Mouse (Mus musculus): ENCODE measurements around the gene Asb18.

Gene Asb18

DNA sequence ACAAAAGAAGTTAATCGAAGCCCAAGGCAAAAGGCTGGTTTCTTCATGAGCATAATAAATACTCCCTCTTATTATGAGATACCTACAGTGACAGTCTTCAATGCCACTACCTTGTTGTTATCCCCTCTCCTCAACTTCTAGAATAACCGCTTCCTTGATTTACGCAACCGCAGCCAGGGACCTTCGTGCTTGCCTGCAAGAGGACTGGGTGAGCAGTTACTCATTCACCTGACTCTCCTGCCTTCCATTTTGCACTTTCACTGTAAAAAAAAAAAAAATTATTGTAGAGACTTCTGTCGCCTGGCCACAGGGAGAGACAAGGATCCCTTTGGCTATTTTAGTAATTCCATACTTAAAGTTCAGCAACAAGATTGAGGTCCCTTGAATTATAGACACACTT lies 81.4 kb downstream of the Asb18 start:
- no peak for DNase-seq (ENCODE audit: low read depth, low spot score)

DNA sequence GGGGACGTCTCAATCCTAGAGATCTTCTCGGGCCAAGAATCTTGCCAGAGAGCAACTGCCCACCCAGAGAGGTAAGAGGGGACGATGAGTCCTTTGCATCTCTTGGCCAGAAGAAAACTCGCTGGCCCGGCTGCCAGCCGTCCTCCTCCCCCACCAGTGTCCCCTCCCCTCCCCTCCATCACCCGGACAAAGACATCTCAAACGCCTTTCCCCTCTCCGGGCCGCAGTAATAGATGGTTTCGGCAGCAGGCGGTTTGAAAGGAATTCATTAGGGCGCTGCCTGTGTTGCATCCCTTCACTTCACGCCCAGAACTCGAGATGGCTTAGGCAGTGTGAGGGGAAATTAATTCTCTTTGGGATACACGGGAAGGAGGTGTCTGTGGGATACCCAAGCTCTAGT lies 81.8 kb downstream of the Asb18 start:
- DNase-seq (ENCODE audit: low read depth, low spot score), result no peak

DNA sequence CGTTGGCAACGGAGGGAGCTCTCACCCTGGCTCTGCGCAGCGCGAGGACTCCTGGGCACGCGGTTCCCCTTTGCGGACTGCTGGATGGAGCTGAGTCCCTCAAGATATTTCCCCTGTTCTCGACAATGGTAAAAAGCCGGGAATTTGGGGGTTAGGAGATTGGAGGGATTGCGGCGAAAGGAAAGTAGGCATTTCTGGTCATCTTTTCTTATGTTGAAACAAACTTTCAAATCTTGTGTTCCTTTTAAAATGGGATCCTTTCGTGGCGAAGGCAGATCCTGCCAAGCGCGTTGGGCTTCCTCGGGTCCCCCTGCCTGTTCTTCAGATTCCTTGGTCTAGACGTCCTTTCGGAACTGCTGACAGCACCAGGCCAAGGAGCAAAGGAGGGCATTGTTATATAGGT lies 82.4 kb downstream of the Asb18 start:
- DNase-seq (ENCODE audit: low read depth, low spot score), result no peak

DNA sequence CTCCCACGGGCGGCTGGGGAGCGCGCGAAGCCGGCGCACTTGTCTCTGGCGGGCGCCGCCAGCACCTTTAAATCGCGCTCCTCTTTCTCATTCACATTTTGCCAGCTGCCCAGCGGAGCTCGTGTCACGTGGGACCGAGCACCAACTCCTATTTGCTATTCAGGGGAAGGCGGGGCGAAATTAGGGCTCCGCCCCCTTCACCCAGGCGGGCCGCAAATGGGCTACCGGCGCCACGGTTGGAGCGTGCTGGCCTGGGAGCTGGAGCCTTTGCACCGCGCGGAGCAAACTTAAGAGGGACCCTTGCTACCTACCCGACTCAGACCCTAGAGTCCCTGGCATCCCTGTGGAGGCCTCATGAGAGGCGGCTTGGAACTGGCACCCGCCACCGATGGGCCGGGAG lies 83.3 kb downstream of the Asb18 start, which contains the start of gene Gbx2:
Gbx2 (minus strand) TSS at position 60 of the 400 bp plus-strand sequence.
- peak; percentile 95 for DNase-seq (ENCODE audit: low read depth, low spot score)

DNA sequence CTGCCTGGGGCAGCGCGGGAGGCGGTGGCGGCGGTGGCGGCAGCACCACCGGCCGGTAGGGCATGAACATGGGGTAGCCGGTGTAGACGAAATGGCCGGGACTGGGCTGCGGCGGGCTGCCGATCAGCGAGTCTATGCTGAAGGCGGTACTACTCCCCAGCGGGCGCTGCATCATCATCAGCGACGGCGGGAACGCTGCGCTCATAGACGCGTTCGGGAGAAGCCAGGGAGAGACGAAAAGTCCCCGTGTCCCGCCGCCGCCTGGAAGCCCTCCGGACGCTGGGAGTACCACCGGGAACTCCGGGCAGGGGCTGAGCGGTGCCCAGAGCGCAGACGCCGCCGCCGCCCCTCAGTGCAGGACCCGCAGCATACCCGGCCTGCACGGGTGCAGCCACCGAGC lies 83.9 kb downstream of the Asb18 start:
- no peak for DNase-seq (ENCODE audit: low read depth, low spot score)

DNA sequence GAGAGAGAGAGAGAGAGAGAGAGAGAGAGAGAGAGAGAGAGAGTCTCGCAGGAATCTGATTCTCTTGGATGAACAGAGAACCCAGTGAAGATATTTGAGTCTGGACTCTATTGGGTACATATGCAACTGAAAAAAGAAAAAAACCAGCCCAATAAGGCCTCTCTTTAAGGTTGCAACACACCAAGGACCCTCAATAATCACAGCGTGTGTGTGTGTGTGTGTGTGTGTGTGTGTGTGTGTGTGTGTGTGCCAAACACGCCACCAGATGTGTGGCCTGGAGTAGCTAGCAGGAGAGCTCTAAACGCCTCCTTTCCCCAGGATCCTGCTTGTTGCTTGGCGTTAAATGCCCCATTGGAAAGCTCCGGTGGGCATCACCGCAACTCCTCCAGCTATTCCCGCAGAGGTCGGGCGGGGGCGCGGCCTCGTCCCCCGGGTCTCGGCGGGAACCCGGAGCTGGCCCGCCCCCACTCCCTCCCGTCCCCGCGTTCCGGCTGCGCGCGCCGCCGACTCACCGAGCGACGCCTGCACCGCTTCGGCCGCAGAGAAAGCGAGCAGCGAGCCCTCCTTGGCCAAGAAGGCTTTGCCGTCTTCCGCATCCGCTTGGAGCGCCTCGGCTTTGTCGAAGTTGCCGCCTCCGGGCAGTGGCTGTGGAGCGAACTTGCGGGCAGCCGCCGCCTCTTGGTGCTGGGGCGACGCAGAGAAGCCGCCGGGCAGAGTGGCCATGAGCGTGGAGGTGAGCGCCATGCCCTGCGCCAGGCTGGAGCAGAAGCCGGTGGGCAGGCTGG lies 84.6 kb downstream of the Asb18 start:
- DNase-seq (ENCODE audit: low read depth, low spot score), result no peak

DNA sequence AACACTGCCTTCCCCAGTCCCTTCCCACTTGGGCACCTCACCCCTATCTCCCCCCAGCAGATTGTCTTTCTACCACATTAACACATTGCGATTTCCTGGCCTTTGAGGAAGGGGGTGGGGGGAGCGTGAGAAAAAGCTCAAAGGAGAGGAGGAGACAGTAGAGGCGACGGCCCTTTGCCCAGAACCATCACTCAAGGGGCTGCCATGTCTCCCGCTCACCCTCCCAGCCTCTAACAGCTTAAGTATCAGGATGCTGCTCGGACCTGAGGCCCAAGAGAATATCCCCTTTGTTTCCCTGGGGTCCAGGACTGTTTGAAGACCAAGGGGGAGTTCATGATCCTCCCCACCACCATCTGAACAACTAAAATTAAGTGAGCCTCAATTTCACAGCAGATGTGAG lies 85.3 kb downstream of the Asb18 start:
- no peak for DNase-seq (ENCODE audit: low read depth, low spot score)

DNA sequence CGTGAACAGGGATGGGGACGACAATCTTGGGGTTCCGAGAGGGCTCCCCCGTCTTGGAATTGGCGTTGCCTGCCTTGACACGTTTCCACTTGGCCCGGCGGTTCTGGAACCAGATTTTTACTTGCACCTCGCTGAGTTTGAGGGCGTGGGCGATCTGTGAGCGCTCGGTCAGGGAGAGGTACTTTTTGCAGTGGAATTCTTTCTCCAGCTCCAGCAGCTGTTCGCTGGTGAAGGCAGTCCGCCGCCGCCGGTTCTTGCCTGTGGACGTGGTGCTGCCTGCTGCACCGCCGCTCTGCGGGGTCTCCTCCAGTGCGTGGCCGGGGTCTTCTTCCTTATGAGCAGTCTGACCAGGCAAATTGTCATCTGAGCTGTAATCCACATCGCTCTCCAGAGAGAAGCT lies 85.8 kb downstream of the Asb18 start:
- no peak for DNase-seq (ENCODE audit: low read depth, low spot score)

DNA sequence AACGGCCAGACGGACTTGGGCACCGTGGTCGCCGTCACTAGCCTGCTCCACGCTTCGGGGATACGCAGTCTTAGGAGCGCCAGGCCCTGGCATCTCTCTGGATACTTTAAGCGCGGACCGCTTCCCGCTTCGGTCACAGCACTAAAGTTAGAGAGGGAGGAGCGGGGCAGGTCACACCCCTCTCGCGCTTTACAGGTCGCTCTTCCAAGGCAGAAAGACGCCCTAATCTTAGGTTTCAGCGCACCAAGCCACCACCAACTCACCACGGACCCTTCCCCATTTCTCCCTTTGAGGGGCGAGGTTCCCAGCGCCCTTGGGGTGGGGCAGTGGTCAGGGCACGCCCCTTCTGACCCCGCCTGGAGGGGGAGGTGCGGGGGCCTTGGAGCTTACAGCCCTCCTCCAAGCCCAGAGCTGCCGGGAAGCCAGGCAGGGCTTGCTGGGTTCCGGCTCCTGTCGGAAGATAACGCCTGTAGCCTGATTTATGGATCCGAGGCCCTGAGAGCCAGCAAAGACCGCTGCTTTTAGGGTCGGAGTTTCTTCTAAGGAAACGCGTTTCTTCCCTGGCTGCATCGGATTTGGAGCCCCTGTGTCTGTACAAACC lies 87.3 kb downstream of the Asb18 start:
- no peak for DNase-seq (ENCODE audit: low read depth, low spot score)

DNA sequence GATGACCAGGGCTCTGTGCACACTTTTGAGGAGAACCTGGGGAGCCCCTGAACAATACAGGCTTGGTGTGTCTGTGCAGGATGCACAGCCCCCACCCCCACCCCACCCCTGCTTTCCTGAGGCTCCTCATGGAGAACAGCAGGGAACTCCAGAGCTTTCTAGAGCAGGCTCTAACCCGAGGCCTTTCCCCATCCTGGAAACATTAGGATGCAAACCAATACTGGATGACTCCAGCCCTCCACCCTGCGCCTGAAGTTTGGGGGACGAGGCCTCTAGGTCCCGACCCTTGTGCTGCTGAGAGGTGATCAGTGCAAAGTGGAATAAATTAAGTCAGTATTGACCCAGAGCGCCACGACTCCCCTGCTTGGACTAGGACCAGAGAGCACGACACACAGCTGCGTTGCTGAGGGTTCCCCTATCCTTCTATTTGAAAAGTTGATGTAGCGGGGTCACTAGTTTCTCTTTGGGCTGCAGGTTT lies 87.8 kb downstream of the Asb18 start:
- DNase-seq (ENCODE audit: low read depth, low spot score), result no peak

DNA sequence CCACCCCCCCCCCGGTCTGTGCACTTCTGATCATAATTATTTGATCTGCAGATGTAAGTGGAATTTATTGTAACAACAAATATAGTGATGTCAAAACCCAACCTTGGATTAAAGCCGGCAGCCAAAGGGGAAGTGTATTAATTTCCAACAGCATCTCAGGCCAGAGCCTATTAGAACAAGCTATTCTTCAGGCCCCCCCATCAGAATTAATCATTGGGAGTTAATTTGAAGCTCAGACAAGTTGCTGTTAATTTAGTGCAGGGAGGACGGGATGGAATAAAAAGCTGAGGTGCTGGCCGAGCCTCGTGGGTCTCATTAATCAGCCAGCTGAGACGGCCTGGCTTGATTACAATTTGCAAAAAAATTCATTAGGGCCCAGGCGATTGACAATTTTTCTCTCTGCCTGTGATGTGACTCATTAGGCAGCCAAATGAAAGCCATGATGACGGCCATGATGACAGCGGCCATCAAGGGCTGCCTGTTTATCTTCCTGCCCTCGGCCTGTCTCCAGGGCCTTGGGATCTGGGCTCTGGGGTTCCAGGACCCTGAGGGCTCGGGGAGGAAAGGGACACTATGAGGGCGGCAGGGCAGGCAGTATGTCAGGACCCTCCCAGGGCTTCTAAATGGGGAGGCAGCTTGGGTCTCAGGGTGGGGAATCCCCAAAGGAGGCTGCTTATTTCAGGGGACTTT lies 88.8 kb downstream of the Asb18 start:
- no peak for DNase-seq (ENCODE audit: low read depth, low spot score)

DNA sequence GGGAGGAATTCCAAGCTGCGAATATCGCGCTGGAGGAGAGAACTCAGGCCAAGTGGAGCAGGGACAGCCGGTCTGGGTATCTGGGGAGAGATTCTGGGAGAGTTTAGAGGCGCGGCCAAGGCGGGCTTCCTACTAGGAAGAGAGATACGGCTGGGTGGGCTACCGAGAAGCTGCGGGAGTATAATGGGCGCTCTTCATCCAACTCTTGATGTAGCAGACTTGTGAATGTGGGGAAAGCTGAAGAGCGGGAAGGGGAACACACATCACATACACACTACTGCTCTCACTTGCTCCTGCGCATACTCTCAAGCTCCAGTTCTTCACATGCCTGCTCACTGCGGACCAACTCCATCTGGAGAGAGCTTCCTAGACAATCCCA lies 90.8 kb downstream of the Asb18 start:
- DNase-seq (ENCODE audit: low read depth, low spot score), result no peak

DNA sequence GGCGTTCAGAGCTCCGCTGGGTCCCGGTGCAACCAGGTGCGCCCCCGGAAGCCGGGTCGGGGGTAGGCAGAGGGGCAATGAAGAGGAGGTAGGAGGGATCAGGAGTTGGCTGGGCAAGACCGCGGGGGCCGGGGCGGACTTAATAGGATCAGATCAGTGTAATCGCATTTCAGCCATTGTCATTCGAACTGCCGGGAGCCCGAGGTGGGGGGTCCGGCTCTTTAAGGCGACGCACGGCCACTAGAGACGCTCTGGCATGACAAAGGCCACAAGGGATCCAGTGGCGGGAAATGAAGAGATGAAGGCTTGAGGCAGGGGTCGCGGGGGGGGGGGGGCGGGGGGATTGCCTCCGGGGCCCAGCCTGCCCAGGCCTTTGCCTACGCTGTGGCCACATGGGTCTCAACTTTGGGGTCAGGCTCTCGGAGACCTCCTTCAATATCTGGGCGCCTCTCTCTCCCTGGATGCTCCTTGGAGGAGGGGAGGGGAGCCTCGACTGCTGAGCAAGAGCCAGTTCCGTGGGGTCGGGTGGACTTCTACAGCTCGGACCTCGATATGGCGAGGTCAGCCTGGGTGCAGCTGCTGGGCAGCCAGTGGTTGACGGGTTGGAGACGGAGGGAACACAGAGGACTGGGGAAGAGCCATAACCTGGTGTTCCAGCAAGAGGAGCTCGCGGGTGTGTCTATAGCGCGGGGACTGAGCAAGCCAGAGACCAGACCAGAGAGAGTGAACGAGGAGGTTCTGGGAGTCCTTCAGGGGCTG lies 91.4 kb downstream of the Asb18 start:
- no peak for DNase-seq (ENCODE audit: low read depth, low spot score)

DNA sequence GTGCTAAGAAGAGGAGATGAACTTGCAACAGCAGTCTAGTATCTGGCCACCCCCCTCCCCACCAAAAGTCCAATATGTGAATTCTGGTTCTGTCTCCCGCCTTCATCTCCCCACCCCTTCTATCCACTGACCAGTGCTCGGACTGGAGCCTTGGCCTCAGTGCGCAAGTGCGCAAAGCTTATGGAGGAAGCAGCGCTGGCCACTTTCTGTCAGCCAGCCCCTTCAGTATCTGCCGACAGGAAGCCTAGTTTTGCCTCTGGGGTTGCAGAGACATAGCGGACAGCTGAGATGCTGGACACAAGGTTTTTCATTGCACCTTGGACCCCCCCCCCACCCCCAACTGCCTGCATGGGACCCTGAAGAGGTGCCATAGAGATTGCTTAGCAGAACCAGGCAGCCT lies 92.2 kb downstream of the Asb18 start:
- no peak for DNase-seq (ENCODE audit: low read depth, low spot score)

DNA sequence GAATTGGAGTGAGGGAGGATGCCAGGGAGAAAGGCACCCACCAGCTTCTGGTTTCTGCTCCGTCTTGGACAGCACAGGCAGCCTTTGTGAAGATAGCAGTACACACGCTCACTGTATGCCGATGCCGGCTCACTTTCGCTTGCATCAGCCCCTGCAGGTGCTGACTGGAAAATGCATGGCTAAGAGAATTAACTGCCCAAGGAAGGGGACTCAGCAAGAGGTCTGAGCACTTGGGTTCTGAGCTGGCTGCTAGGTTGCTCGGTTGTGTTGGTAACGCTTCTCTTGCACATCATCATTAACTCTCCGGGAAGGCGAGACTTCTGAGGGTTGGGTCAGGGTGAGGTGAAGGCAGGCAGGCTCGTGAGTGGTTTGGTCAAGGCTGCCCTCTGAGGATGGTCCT lies 92.7 kb downstream of the Asb18 start:
- no peak for DNase-seq (ENCODE audit: low read depth, low spot score)

DNA sequence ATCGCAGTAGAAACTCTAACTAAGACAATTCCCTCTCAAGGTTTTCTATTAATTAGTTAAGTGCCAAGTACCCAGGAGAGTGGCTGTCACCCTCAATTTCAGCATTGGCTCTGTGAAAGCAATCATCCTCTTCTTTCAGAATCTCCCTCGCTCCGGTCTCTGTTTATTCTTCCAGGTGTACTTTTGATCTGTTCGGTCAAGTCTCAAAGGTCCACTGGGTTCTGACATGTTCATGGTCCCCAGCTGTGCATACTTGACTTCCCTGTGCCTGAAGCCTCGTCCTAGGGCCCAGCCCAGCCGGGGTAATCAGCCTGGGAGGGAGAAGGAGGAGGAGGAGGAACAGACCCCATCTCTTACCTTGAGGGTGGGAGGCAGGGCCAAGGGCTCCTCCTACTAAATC lies 95.3 kb downstream of the Asb18 start:
- no peak for DNase-seq (ENCODE audit: low read depth, low spot score)

DNA sequence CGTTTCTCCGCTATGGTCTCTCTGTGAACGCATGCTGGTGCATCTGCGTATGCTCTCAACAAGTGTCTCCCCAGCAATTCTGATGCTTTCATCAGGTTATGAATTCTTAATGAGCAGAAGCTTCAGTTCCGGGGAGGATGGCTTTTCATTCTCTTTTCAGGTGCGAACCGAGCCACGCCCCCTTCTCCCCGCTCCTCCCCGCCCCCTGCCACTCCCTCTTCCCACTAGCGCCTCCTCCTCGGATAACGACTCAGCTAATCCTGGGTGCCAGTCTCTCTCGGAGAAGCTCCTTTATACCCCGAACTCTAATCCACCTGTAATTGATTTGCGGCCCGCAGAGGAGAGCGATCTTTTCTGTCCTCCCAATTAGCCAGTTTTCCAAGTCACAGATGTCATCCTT lies 96.4 kb downstream of the Asb18 start:
- DNase-seq (ENCODE audit: low read depth, low spot score), result no peak

DNA sequence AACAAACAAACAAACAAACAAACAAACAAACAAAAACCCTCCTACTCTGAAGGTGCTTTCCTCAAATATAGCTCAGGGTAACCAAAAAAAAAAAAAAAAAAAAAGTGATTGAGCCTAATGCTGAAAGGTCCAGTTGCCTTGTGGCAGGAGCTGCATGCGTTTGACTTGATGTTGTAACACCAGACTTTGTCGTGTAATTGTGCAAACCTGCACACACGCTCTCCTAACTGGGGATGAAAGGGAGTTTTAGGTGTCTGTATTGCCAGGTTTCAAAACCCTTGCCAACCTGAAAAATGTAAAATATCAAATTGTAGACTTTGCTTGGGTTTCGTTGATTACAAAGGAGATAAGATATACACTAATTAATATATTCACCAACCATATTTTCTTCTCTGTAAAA lies 100.9 kb downstream of the Asb18 start:
- no peak for DNase-seq (ENCODE audit: low read depth, low spot score)

DNA sequence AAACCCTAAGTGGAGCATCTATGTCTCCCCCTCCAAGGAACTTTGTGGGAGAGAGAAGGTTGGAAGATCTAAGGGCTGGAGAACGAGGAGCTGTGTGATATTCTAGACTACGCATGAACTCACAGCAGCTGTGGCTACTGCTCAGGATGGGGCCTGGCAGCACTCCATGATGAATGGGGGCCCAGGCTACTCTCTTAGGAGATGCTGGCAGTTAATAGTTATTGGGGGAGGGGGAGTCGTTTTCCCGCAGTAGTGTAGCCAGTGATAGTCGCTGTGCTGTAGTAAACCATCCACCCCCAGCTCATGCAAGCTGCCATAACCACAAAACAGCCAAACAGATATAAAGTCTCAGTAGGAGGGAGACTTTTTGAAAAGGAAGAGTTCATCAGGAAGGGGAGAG lies 102.1 kb downstream of the Asb18 start:
- no peak for DNase-seq (ENCODE audit: low read depth, low spot score)

DNA sequence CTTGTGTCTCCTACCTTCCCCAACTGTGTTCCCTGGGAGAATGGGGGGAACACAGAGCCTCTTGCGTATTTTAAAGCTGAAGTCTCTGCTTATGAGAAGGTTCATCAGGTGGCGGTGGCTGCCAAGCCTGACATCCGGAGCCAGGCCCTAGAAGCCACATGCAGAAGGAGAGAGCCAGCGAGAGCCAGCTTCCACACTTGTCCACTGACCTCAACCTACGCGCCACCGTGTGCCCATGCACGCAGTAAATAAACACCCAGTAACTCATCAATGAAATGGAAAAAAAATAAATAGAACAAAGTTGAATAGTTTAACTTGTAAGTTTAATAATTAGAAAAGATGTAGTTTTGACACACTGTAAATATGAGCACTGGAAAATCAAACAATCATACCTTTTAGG lies 104.7 kb downstream of the Asb18 start:
- no peak for DNase-seq (ENCODE audit: low read depth, low spot score)

DNA sequence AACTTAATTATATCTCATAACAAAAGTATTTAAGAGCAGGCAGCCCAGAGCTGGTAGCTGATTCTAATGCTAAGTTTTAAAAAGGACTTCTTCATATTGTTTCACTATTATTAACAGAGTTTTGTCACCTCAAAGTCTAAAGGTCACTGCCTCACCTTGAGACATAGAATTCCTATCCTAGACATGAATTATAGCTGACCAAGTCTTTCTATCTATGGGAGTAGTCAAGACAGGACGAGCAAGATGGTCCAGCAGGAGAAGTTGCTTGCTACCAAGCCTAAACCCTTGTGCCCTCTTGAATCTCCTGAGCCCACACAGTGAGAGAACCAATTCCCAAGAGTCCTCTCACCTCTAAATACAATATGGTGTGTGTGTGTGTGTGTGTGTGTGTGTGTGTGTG lies 111.8 kb downstream of the Asb18 start:
- no peak for DNase-seq (ENCODE audit: low read depth, low spot score)

DNA sequence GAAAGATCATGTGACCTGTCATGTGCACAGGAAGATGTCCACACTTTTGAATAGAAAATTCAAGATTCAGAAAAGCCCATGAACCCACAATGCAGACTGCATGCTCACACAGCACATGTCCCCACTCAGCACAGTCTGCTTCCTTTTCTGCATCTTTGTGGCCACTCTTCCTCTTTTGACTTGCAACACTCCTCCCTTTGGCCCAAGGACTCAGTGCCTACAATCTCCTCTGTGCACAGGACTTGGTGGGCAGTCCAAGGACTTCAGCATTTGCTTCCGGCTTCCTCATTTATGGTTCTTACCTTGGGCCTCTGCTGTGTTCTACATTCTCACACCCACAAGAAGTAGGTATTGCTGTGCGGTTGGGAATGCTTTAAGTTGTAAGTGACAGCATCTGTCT lies 112.2 kb downstream of the Asb18 start:
- no peak for DNase-seq (ENCODE audit: low read depth, low spot score)
